Mouse (Mus musculus) C3H10T1/2 (cell line): Measurements from ENCODE around the gene Zfp617. TPM values are rescaled to one million over a fixed set of nuclear protein-coding genes. Genes with fewer than 3 reads are reported as not detected.

ENCODE experiments used
- polyA plus RNA-seq, 2 experiments: library from polyadenylated mRNA; unstranded; fragments of >200 nt; fragmentation: generic; extraction: Trizol; gene quantifications; one replicate each; pipeline ENCODE4 v1.2.1; 2012; ENCODE audit warnings: missing spikeins in 2 of 2

The Zfp617 gene
- 1 to 10 TPM in 1 of 2 experiments, under 1 TPM in 1; 0.18 to 2.3 TPM for polyA plus RNA-seq

GRCm38 (mm10) chr8:71908309-71909261, at the start of gene Zfp617, which contains the start of gene Zfp882:
TSS of gene Zfp617 (plus strand) at chr8:71908635.
TSS of gene Zfp882 (plus strand) at chr8:71908608.

GRCm38 (mm10) chr8:71881618-71882274, 26.7 kb upstream of the Zfp617 start, which contains the start of gene Zfp709:
TSS of gene Zfp709 (plus strand) at chr8:71882019.

GRCm38 (mm10) chr8:71950482-71951221, 42.2 kb downstream of the Zfp617 start, which contains the start of gene Zfp961:
TSS of gene Zfp961 (plus strand) at chr8:71951038.

Other genes starting within 250 kb of the Zfp617 start
- under 1 TPM; 0.51 to 0.96 TPM for gene Unc13a, start 236.9 kb upstream of the Zfp617 start, polyA plus RNA-seq
- gene Jak3, start 232.3 kb upstream of the Zfp617 start, polyA plus RNA-seq = 1 to 10 TPM; 1.3 to 4.2 TPM
- 1 to 10 TPM in 1 of 2 experiments, under 1 TPM in 1; 0.28 to 2.8 TPM for gene Insl3, start 219.4 kb upstream of the Zfp617 start, polyA plus RNA-seq
- gene B3gnt3, start 206.8 kb upstream of the Zfp617 start, polyA plus RNA-seq = not detected
- under 1 TPM in 1 of 2 experiments, not detected in 1; 0.01 TPM for gene Fcho1, start 182.9 kb upstream of the Zfp617 start, polyA plus RNA-seq
- under 1 TPM in 1 of 2 experiments, not detected in 1; 0.12 TPM for gene Zfp709, start 26.6 kb upstream of the Zfp617 start, polyA plus RNA-seq
- under 1 TPM; 0.02 to 0.96 TPM for gene Zfp882, start within 50 bp of the Zfp617 start, polyA plus RNA-seq
- gene Zfp961, start 42.4 kb downstream of the Zfp617 start, polyA plus RNA-seq = 1 to 10 TPM in 1 of 2 experiments, under 1 TPM in 1; 0.63 to 1.8 TPM
- gene Cyp4f18, start 101.0 kb downstream of the Zfp617 start, polyA plus RNA-seq = not detected
- gene Olfr372, start 132.6 kb downstream of the Zfp617 start, polyA plus RNA-seq = not detected
- under 1 TPM in 1 of 2 experiments, not detected in 1; 0.01 TPM for gene Olfr373, start 174.5 kb downstream of the Zfp617 start, polyA plus RNA-seq
- gene Olfr374, start 198.4 kb downstream of the Zfp617 start, polyA plus RNA-seq = not detected
- 100 to 1,000 TPM in 1 of 2 experiments, 10 to 100 TPM in 1; 37.0 to 111 TPM for gene Tpm4, start 226.3 kb downstream of the Zfp617 start, polyA plus RNA-seq